Mouse (Mus musculus) hindbrain, embryonic 15.5 days (tissue): ENCODE measurements around the gene Nup98. TPM values are rescaled to one million over a fixed set of nuclear protein-coding genes. Genes with fewer than 3 reads are reported as not detected.

Source experiments
- ATAC-seq: fragments of 200-750 bp; cut with Nextera tagmentation; 2 replicates; pipeline ENCODE4 v1.8.0; 2017; ENCODE audit warnings: low read depth, moderate number of reproducible peaks, moderate TSS enrichment; ENCODE audit not compliant: low FRiP score
- H3K27ac ChIP-seq: fragments of 300-500 bp; sonication (generic); replicated peaks from 2 replicates; pipeline ENCODE4 v1.5.1; 2015; ENCODE audit warnings: mild to moderate bottlenecking, inconsistent platforms
- H3K27me3 ChIP-seq: fragments of 300-500 bp; sonication (generic); 2 replicates; pipeline ENCODE4 v1.6.1; 2015; ENCODE audit warnings: control low read depth, inconsistent platforms
- H3K36me3 ChIP-seq: fragments of 300-500 bp; sonication (generic); 2 replicates; pipeline ENCODE4 v1.6.1; 2015; ENCODE audit warnings: control low read depth, inconsistent platforms
- H3K4me1 ChIP-seq: fragments of 300-500 bp; sonication (generic); replicated peaks from 2 replicates; pipeline ENCODE4 v1.6.1; 2015; ENCODE audit warnings: control low read depth, inconsistent platforms
- H3K4me2 ChIP-seq: fragments of 300-500 bp; sonication (generic); 2 replicates; pipeline ENCODE4 v1.6.1; 2015; ENCODE audit warnings: moderate library complexity, mild to moderate bottlenecking, inconsistent platforms
- H3K4me3 ChIP-seq: fragments of 300-500 bp; sonication (generic); 2 replicates; pipeline ENCODE4 v1.5.1; 2015; ENCODE audit warnings: mild to moderate bottlenecking, inconsistent platforms
- H3K9ac ChIP-seq: fragments of 300-500 bp; sonication (generic); 2 replicates; pipeline ENCODE4 v1.6.1; 2015; ENCODE audit warnings: inconsistent platforms
- H3K9me3 ChIP-seq: fragments of 300-500 bp; sonication (generic); 2 replicates; pipeline ENCODE4 v1.6.1; 2016; ENCODE audit warnings: control low read depth, inconsistent platforms
- WGBS: fragments of 180-500 bp; shearing (Covaris S2); methylation state at CpG from one replicate; pipeline ENCODE4 v1.1.7; 2015; 5-methylcytosine and 5-hydroxymethylcytosine counted together
- polyA plus RNA-seq: library from polyadenylated mRNA; unstranded; fragments of >200 nt; fragmentation: Nextera tagmentation; extraction: Ambion mirVana; gene quantifications from 2 replicates; pipeline ENCODE4 v1.2.1, GENCODE M21; 2015

The Nup98 gene
- polyA plus RNA-seq, 1 experiment from 2014 or later, result 19.0 TPM

DNA sequence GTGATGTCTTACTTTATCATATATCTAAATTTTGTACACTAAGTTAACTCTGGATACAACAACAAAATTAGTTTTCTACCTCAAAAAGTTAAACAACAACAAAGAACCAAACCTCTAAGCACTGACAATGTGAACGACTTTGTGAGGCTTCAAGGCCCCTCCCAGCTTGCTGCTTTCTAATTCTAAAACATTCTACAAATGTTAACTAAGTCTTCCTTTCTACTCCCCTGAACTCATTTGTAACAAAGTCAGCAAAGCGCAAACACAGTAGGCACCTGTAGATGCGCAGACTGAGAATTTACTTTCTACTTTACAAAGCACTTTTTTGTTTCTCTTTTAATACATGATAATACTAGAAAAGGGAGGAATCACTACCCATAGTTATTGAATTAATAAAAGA lies 9.4 kb downstream of the Nup98 start:
- no peak for ATAC-seq
- Histone ChIP-seq H3K4me1 (no peaks in the 10 kb centered on the region), H3K4me3 (no peak overlapping the region), H3K9ac (no peak overlapping the region), H3K27ac (no peak overlapping the region), H3K36me3 (no peaks in the 10 kb centered on the region), H3K27me3 (no peaks in the 10 kb centered on the region), H3K9me3 (no peaks in the 10 kb centered on the region), H3K4me2 (no peak overlapping the region)
- WGBS, result 79% methylated on average over 3 of the region's 3 CpGs

GRCm38 (mm10) chr7:102192356-102192755 lies 17.6 kb downstream of the Nup98 start:
- H3K4me2 ChIP-seq, result no peak overlapping the region
- no peak overlapping the region for H3K4me3 ChIP-seq
- H3K9me3 ChIP-seq, result no peaks in the 10 kb centered on the region
- no peak for ATAC-seq
- WGBS, result 95% methylated on average over 1 of the region's 1 CpGs
- peaks cover 62% of the 10 kb centered on the region for H3K36me3 ChIP-seq
- H3K9ac ChIP-seq, result no peak overlapping the region
- no peak overlapping the region for H3K27ac ChIP-seq
- H3K27me3 ChIP-seq, result no peaks in the 10 kb centered on the region
- no peaks in the 10 kb centered on the region for H3K4me1 ChIP-seq

DNA sequence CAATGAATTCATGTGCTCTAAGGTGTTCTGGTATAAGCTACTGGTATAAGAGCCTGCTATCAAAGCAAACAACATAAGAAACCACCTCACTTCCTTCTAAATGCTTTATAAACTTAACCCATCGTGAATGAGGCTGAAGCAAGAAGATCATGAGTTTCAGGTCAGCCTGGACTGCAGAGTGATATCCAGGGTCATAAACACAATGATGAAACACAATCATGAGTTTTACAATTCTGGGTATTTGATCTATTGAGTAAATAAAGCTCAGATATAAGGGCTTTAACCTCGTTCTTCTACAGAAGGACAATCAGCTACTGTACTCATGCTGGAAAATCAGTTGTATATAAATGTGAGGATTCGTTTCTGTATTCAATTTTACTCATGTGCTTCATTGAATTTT lies 26.1 kb downstream of the Nup98 start:
- no peaks in the 10 kb centered on the region for H3K4me1 ChIP-seq
- no peak overlapping the region for H3K4me3 ChIP-seq
- H3K9ac ChIP-seq, result no peak overlapping the region
- no peak for ATAC-seq
- H3K27ac ChIP-seq, result no peak overlapping the region
- H3K27me3 ChIP-seq, result no peaks in the 10 kb centered on the region
- no peaks in the 10 kb centered on the region for H3K9me3 ChIP-seq
- WGBS, result 92% methylated on average over 3 of the region's 3 CpGs
- H3K36me3 ChIP-seq, result peaks cover 63% of the 10 kb centered on the region
- H3K4me2 ChIP-seq, result no peak overlapping the region

- H3K36me3 ChIP-seq, result peaks cover 18% of the 10 kb centered on the region
Observed at GRCm38 (mm10) chr7:102170300-102170699, 39.7 kb downstream of the Nup98 start.

GRCm38 (mm10) chr7:102153691-102154090 lies 56.3 kb downstream of the Nup98 start:
- Histone ChIP-seq H3K9ac (no peak overlapping the region), H3K4me1 (no peaks in the 10 kb centered on the region), H3K4me3 (no peak overlapping the region), H3K36me3 (peaks cover 51% of the 10 kb centered on the region), H3K27me3 (no peaks in the 10 kb centered on the region), H3K9me3 (no peaks in the 10 kb centered on the region), H3K27ac (no peak overlapping the region), H3K4me2 (no peak overlapping the region)
- ATAC-seq, result no peak
- 98% methylated on average over 5 of the region's 5 CpGs for WGBS

More at GRCm38 (mm10) chr7:102170300-102170699, 39.7 kb downstream of the Nup98 start:
- Histone ChIP-seq H3K4me1 (no peaks in the 10 kb centered on the region), H3K27ac (no peak overlapping the region), H3K9me3 (no peaks in the 10 kb centered on the region), H3K4me2 (no peak overlapping the region), H3K4me3 (no peak overlapping the region), H3K27me3 (no peaks in the 10 kb centered on the region), H3K9ac (no peak overlapping the region)
- no peak for ATAC-seq

DNA sequence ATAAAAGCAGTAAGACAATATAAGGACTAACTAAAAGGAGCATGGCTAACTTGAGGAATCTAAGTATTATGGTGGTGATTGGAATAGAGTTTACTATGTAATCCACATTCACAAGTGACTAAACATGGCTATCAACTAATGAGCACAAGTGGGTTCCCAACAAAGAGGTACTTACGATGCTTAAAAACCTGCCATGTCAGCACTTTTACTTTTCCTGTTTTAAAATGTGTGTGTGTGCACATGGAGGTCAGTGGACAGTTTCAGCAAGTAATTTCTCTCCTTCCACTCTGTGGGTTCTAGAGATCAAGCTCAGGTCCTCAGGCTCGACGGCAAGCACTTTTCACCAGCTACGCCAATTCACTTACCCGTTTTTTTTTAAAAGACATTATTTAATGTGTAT lies 72.1 kb downstream of the Nup98 start:
- Histone ChIP-seq H3K27ac (no peak overlapping the region), H3K36me3 (peaks cover 75% of the 10 kb centered on the region), H3K27me3 (no peaks in the 10 kb centered on the region), H3K9ac (no peak overlapping the region), H3K4me1 (no peaks in the 10 kb centered on the region), H3K9me3 (no peaks in the 10 kb centered on the region), H3K4me2 (no peak overlapping the region), H3K4me3 (no peak overlapping the region)
- no peak for ATAC-seq
- WGBS, result 98% methylated on average over 5 of the region's 5 CpGs

GRCm38 (mm10) chr7:102137464-102137863 lies 72.5 kb downstream of the Nup98 start:
- peaks cover 79% of the 10 kb centered on the region for H3K36me3 ChIP-seq

GRCm38 (mm10) chr7:102132395-102132794 lies 77.6 kb downstream of the Nup98 start:
- 96% methylated on average over 4 of the region's 4 CpGs for WGBS
- Histone ChIP-seq H3K27ac (no peak overlapping the region), H3K9ac (no peak overlapping the region), H3K9me3 (no peaks in the 10 kb centered on the region), H3K4me1 (no peaks in the 10 kb centered on the region), H3K27me3 (no peaks in the 10 kb centered on the region), H3K4me2 (no peak overlapping the region), H3K4me3 (no peak overlapping the region), H3K36me3 (peaks cover 70% of the 10 kb centered on the region)
- ATAC-seq, result no peak

More at GRCm38 (mm10) chr7:102137464-102137863, 72.5 kb downstream of the Nup98 start:
- H3K9me3 ChIP-seq, result no peaks in the 10 kb centered on the region
- no peak overlapping the region for H3K4me2 ChIP-seq
- H3K4me1 ChIP-seq, result no peaks in the 10 kb centered on the region
- H3K27ac ChIP-seq, result no peak overlapping the region
- WGBS, result 88% methylated on average over 1 of the region's 1 CpGs
- no peak overlapping the region for H3K9ac ChIP-seq
- no peaks in the 10 kb centered on the region for H3K27me3 ChIP-seq
- H3K4me3 ChIP-seq, result no peak overlapping the region
- ATAC-seq, result no peak

DNA sequence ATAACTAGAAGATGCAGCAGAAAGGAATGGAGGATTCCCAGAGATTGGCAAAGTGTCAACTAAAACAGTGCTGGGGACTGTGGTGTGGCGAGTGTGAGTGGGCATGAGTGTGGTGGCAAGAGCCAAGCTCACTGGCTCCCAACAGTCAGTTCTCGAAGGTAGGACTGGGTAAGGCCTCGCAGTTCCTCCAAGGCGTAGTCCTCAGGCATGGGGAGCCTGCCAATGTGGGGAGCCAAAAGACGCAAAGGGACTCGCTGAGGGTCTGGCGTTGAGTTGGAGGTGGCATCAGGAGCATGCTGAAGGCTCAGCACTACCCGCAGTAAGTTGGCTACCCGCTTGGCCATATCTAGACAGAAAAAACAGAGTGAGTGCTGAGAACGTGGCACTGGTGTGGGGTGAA lies 89.7 kb downstream of the Nup98 start:
- H3K27me3 ChIP-seq, result no peaks in the 10 kb centered on the region
- WGBS, result 93% methylated on average over 10 of the region's 10 CpGs
- no peak overlapping the region for H3K4me2 ChIP-seq
- no peaks in the 10 kb centered on the region for H3K4me1 ChIP-seq
- H3K9me3 ChIP-seq, result no peaks in the 10 kb centered on the region
- H3K9ac ChIP-seq, result no peak overlapping the region
- H3K27ac ChIP-seq, result no peak overlapping the region
- no peak for ATAC-seq
- no peak overlapping the region for H3K4me3 ChIP-seq
- peaks cover 74% of the 10 kb centered on the region for H3K36me3 ChIP-seq

DNA sequence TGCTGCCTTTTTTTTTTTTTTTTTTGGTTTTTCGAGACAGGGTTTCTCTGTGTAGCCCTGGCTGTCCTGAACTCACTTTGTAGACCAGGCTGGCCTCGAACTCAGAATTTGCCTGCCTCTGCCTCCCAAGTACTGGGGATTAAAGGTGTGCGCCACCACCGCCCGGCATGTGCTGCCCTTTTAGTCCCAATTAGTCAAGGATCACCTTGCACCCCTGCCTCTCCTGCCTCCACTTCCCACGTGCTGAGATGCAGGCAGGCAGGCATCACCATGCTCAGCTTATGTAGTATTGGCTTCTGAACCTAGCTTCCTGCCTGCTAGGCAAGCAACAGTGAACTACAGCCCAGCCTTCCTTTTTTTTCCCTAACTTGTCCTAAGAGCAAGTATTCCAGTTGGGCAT lies 92.6 kb downstream of the Nup98 start:
- H3K4me3 ChIP-seq, result no peak overlapping the region
- H3K27me3 ChIP-seq, result no peaks in the 10 kb centered on the region
- ATAC-seq, result no peak
- no peaks in the 10 kb centered on the region for H3K4me1 ChIP-seq
- H3K9ac ChIP-seq, result no peak overlapping the region
- H3K4me2 ChIP-seq, result no peak overlapping the region
- no peaks in the 10 kb centered on the region for H3K9me3 ChIP-seq
- peaks cover 45% of the 10 kb centered on the region for H3K36me3 ChIP-seq
- 84% methylated on average over 6 of the region's 6 CpGs for WGBS
- no peak overlapping the region for H3K27ac ChIP-seq

GRCm38 (mm10) chr7:102116579-102117331 lies 93.2 kb downstream of the Nup98 start, which contains the start of gene Chrna10:
Gene Chrna10, minus strand, starts transcription at chr7:102116828.
- WGBS, result 58% methylated on average over 7 of the region's 7 CpGs
- Histone ChIP-seq H3K27ac (no peak within 1 kb of the TSS), H3K4me2 (no peak within 1 kb of the TSS), H3K9me3 (no peaks in the 10 kb centered on the region), H3K27me3 (no peaks in the 10 kb centered on the region), H3K36me3 (peaks cover 39% of the 10 kb centered on the region), H3K9ac (no peak within 1 kb of the TSS), H3K4me3 (no peak within 1 kb of the TSS), H3K4me1 (no peaks in the 10 kb centered on the region)
- no peak; the same call in 1 of the 2 replicates for ATAC-seq

- no peaks in the 10 kb centered on the region for H3K27me3 ChIP-seq
- no peak for ATAC-seq
- no peak overlapping the region for H3K9ac ChIP-seq
- H3K4me1 ChIP-seq, result no peaks in the 10 kb centered on the region
- no peak overlapping the region for H3K4me3 ChIP-seq
- H3K36me3 ChIP-seq, result peaks cover 5% of the 10 kb centered on the region
- WGBS, result 88% methylated on average over 45 of the region's 45 CpGs
- no peak overlapping the region for H3K4me2 ChIP-seq
- no peak overlapping the region for H3K27ac ChIP-seq
- no peaks in the 10 kb centered on the region for H3K9me3 ChIP-seq
Observed at GRCm38 (mm10) chr7:102113151-102113729, 96.7 kb downstream of the Nup98 start.
